Mouse (Mus musculus) kidney, adult 8-10 months (tissue): ENCODE results near the gene Rundc3a.
A peak's percentile ranks its signal among the peaks of the same experiment; 100 is the strongest.

ENCODE experiments used
- DNase-seq, 2 experiments: peaks; one replicate each; pipeline ENCODE4 v3.0.0; 2022

The Rundc3a gene

DNA sequence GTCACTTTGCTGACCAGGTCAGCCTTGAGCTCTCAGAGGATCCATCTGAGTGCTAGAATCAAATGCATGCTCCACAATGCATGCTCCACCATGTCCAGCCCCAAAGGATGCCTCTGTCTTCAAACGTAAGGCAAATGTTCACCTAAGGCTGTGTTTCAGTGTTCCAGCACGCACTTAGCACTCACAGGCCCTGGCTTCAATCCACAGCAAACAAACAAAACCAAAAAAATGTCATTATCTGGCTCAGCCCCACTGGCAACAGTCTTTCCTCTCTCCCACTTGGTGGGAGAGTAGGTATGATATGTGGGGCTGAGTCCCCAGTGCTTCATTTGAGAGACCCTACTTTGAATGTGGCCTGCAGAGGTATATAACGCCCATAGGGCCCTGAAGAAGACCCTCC lies 17.9 kb downstream of the Rundc3a start:
- no peak for DNase-seq

DNA sequence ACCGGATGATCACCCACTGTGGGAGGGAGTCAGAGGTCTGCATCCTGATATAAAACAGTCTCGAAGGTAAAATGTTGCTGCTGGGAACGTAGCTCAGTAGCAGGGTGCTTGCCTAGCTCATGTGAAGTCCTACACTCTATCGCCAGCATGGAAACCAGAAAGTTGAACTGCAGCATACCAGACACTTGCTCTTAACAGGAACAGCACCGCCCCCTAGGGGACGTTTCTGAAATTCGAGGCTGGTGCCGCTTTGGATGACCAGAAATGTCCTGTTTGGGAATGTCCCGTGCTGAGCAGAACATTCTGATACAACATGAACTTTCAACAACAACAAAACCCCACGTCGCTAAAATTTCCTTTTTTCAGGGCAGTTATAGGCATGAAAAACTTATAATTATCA lies 18.5 kb downstream of the Rundc3a start:
- peak; percentile 90 to 97 for DNase-seq

DNA sequence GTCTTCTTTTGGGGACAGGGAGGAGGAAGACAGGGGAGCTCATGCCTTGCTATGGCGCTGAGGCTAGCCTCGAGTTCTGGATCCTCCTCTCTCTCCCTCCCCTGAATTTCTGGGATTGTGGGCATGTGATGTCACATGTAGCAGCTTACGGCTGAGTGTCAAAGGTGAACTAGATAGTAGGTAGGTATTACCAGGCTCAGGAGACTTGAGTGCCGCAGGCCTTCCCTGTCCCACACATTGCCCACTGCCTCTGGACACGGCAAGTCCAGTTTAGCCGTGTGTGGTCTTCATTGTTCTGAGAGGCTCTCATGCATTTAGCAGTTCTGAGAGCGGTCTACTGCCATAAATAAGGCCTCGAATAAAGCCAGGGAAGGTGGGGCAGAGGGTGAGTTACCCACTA lies 19.9 kb downstream of the Rundc3a start:
- DNase-seq: no peak

- no peak for DNase-seq
Measured at GRCm38 (mm10) chr11:102415034-102415802, 22.0 kb downstream of the Rundc3a start.

DNA sequence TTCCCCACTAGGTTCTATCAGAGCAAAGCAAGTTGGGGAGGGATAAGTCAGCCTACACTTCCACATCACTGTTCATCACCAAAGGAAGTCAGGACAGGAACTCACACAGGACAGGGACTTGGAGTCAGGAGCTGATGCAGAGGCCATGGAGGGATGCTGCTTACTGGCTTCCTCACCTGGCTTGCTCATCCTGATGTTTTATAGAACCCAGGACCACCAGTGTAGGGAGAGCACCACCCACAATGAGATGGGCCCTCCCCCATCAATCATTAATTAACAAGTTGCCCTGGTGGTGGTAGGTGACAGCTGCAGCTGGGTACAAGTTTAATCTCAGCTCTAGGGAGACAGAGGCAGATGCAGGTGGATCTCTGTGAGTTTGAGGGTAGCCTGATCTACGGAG lies 24.0 kb downstream of the Rundc3a start:
- no peak for DNase-seq

DNA sequence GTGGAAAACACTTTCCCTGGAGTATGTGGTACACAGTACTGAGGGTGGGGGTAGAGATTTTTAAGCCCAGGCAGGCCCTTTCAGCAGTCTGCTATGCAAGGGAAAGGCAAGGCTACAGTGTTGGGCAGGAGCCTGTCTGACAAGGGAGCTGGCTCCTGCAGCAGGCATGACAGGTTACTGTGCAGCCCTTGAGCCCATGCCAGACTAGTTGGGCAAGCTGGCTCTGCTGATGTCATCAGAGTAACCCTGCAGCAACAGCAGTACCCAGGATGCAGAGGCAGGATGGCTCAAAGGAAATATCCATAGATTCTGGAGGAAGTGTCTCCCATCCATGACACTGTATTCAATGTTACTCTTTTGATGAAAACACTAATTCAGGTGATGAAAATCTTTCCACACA lies 25.7 kb downstream of the Rundc3a start:
- DNase-seq: no peak

DNA sequence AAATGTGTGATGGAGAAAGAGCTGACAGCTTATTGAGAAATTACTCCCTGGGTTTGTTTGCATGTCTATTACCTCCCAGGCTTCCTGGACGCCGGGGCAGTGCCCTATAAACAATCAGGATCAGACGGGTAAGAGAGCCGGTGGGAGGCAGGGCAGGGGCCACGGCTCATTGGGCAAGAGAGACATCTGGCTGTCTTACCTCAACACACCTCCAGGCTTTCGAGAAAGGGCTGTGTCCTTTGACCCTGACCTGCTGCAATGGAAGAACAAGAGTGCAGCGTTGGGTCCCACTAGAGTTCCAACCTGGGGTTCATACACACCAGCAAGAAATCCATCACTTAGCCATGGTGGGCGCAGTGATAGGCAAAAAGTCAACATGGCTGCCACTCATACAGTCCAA lies 28.4 kb downstream of the Rundc3a start:
- no peak for DNase-seq

DNA sequence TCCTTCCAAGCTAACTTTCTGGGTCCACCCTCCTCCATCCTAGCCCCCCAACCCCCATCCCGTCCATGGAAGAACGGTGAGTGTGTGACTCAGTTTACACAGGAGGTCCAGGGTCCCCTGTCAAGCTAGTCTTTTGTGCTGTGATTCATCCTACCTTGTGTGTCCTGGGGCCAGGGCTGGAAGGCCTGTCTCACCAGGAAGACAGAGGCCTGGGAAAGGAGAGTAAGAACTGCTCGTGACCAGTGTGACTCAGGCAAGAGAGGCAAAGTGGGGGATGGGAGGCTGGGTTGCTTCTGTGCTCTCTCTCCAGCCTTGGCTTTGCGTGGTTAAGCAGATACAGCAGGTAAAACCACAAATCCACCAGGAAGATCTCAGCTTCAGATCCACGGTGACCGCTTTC lies 31.5 kb downstream of the Rundc3a start:
- DNase-seq: no peak

GRCm38 (mm10) chr11:102425555-102426316 lies 32.5 kb downstream of the Rundc3a start:
- no peak for DNase-seq

- no peak for DNase-seq
Measured at GRCm38 (mm10) chr11:102428981-102429540, 35.9 kb downstream of the Rundc3a start.

DNA sequence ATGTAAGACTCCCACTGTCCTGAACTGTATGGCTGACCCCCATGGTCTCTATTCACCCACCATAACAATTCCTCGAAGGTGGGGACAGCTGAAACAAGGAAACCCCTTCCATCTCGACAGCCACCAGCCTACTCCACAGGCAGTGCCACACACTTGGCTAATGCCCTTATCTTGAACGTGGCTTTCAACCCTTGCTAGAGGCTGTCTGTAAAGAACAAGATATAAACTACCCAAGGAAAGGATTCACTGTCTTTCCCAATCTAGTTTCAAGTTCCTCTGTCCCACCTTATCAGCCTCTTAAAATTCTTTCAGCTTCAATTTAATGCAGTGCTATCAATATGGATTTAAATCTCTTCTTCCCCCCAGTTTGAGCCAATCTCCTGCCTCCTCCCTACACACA lies 36.3 kb downstream of the Rundc3a start:
- DNase-seq: no peak

DNA sequence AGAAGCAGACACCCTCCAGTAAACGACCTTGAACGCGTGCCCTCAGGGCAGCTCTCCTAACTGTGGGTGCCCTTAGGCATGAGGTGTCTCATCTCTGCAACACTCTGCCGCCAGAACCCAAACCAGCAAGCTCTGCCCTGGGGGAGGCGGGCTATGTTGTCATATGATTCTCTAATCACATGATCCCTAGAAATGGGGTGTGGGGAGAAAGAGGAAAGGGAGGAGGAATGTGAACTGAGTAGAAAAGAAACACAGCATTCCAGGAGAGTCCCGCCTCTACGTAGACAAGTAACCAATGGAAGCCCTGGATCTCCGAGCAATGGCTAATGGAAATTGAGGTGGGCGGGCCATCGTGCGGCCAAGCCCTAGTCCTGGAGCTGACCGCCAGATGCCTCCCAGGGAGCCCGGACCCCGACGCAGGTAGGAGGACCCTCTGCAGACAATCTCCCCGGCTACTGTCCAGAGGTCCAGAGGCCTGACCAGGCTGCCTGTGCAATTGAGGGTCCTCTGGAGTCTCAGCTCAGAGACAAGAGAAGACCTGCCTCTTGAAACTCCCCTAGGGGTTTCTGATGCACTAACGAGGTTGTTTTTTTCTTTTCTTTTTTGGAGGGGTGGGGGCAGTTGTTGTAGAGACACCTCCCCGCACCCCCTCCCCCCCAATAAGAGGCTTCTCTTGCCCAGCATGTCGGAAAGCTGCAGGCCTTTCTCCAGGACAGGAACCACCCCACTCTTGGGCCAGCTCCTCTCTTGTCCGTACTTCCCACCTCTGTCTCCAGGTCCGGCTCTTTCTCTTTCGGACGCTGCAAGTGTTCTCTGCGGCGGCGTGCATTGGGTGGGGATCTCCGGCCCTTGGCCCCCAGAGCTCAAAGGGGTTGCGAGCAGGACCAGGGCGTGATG lies 37.2 kb downstream of the Rundc3a start, which contains the start of gene Grn:
Gene Grn, plus strand, starts transcription at position 195 of the 897 bp plus-strand sequence.
- DNase-seq: peak; percentile 95 to 98

DNA sequence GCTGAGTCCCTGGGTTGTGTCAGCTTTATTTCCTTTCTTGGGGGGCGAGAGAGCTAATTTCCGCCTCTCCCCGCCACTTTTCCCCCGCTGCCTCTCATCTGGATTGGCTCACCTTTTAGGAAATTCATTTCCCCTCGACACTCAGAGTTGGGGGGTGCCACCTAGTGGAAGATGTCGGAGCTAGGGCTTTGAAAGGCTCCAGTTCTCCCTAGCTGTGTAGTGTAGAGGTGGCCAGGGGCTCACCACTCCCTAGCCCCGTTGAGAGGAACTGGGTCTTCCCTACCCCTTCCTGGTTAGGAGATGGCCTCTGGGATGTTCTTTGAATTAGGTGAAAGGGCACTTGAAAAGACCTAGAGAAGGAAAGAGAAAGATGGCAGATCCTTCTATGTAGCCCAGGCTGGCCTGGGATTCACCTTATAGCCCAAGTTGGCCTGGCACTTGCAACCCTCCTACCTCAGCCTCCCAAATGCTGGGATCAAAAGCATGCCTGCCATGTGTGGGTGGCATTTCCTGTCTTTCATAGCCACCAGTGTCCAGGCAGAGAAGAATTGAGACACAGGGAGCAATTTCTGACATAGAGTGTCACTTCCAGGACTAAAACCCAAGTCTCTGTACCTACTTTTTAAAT lies 37.9 kb downstream of the Rundc3a start:
- peak; percentile 78 to 89 for DNase-seq

GRCm38 (mm10) chr11:102431728-102432114 lies 38.5 kb downstream of the Rundc3a start:
- DNase-seq: no peak

DNA sequence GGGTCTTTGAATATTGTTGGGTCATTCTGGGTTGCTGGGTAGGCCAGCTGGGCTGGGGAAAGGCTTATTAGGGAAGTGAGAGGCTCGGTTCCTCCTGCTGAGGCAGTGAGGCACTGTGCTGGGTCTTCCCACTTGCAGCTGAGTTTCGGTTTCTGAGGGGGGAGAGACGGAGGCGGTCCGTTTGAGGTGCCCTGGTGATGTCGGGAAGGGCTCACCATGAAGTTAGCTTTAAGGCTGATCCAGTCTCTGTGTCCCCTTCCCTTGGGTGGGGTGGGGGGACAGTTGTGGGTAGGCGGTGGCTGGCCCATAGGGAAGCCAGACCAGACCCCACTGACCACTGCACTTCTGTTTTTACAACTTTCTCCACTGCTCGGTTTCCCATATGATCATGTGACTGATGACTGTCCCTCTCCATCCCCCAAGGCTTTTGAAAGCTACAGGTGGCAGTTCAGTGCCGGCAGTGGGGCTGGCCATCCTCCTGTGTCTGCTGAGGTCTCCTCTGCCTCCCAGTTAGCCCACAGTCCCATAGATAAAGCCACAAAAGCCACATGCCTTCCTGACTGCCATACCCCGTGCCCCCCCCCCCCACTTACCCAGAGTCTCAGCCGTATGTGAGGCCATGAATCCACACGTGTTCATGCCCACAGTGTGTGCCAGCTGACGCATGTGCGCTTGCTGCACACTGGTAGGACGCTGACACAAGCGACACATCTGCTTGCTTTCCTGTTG lies 39.1 kb downstream of the Rundc3a start:
- no peak for DNase-seq

- DNase-seq: peak; percentile 58 to 72
Measured at GRCm38 (mm10) chr11:102432896-102433295, 39.7 kb downstream of the Rundc3a start.

- no peak for DNase-seq
Measured at GRCm38 (mm10) chr11:102433866-102434265, 40.7 kb downstream of the Rundc3a start.

DNA sequence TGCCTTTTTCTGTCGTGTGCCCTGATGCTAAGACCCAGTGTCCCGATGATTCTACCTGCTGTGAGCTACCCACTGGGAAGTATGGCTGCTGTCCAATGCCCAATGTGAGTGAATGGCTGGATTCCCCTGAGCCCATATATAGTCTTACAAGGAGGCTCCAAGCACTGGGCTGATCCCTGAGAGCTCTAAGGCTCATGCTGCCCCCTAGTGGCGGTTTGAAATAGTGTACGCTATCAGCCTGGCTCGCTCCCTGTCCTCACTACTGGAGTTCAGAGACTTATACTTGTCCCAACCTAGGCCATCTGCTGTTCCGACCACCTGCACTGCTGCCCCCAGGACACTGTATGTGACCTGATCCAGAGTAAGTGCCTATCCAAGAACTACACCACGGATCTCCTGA lies 41.2 kb downstream of the Rundc3a start:
- DNase-seq: peak; percentile 77 to 88

- DNase-seq: no peak
Measured at GRCm38 (mm10) chr11:102434816-102435705, 41.9 kb downstream of the Rundc3a start.

GRCm38 (mm10) chr11:102435754-102436470 lies 42.7 kb downstream of the Rundc3a start:
- peak; percentile 53 to 58 for DNase-seq
